ENCODE assay signal across 15 mouse cellular contexts in genomic region chr11:109758616-109759215, GRCm38 (mm10). TPM values are rescaled to one million over a fixed set of nuclear protein-coding genes. Genes with fewer than 3 reads are reported as not detected.
DNase-seq lines count a peak whose midpoint lies in the region.
"Had no signal": no experiment of that assay in that cellular context is flagged by ENCODE, and none has a peak within 500 bp of the region (broad histone marks: within the 10 kb centered on the region; RNA-seq: fewer than 3 reads in every experiment).

No protein-coding gene starts in this region.

- peak; percentile 19 for DNase-seq in heart, adult 8-10 months (ENCODE audit: low spot score)
- no peak for DNase-seq in heart, postnatal 25 days (ENCODE audit: low spot score)
- peak; percentile 23 for DNase-seq in lung, postnatal 25 days (ENCODE audit: low spot score)
- DNase-seq in lung, postnatal 14 days = no peak
- DNase-seq in gonadal fat pad, adult 2 months (ENCODE audit: low read depth) = peak; percentile 37
- DNase-seq in spleen, postnatal 4 days (ENCODE audit: low spot score in 2 of 2) = no peak
- DNase-seq in midbrain, embryonic 10.5 days (ENCODE audit: low spot score) = no peak
- DNase-seq: right cerebral cortex, postnatal 25 days; thymus, adult 18-20 months had no signal

- no peak overlapping the region for H3K27ac ChIP-seq in midbrain, embryonic 10.5 days (replicated peaks)
- H3K27ac ChIP-seq: embryonic facial prominence, embryonic 15.5 days; hindbrain, postnatal 0 days; layer of hippocampus, adult 2 months; limb, embryonic 15.5 days; midbrain, embryonic 12.5 days had no signal

- peaks cover 5% of the 10 kb centered on the region; the same call in 1 of the 2 replicates for H3K4me1 ChIP-seq in midbrain, embryonic 10.5 days
- H3K4me1 ChIP-seq: embryonic facial prominence, embryonic 15.5 days; limb, embryonic 15.5 days; midbrain, embryonic 12.5 days had no signal

- WGBS in midbrain, embryonic 10.5 days = 92% methylated on average over 2 of the region's 2 CpGs

- H3K9me3 ChIP-seq in midbrain, embryonic 10.5 days (replicated peaks) = no peaks in the 10 kb centered on the region
- H3K9me3 ChIP-seq: embryonic facial prominence, embryonic 15.5 days; limb, embryonic 15.5 days; midbrain, embryonic 12.5 days had no signal

- H3K4me3 ChIP-seq in midbrain, embryonic 10.5 days = no peak overlapping the region
- H3K4me3 ChIP-seq: embryonic facial prominence, embryonic 15.5 days; layer of hippocampus, adult 2 months; limb, embryonic 15.5 days; midbrain, embryonic 12.5 days; myocyte had no signal

- no peaks in the 10 kb centered on the region for H3K36me3 ChIP-seq in midbrain, embryonic 10.5 days
- H3K36me3 ChIP-seq: embryonic facial prominence, embryonic 15.5 days; limb, embryonic 15.5 days; midbrain, embryonic 12.5 days had no signal

- intact Hi-C loops in heart, postnatal 25 days (cut with DNase I) = no loop called here

- no peaks in the 10 kb centered on the region for H3K27me3 ChIP-seq in midbrain, embryonic 10.5 days (ENCODE audit: low read depth, poor library complexity, severe bottlenecking)
- H3K27me3 ChIP-seq: embryonic facial prominence, embryonic 15.5 days; limb, embryonic 15.5 days; midbrain, embryonic 12.5 days had no signal

RNA-seq across cellular contexts. Expression of gene Fam20a, which starts 36.6 kb away (rescaled TPM):
- total RNA-seq in heart, adult 8-10 months (2022) = 1 to 10 TPM; 5.4 to 7.7 (median 5.9) TPM
- 1 to 10 TPM; 4.3 to 4.9 TPM for total RNA-seq in heart, postnatal 25 days (2021)
- 6.2 and 7.4 TPM in 2 replicates for polyA plus RNA-seq in gonadal fat pad, adult 2 months (2012; rRNA removed)
- 1.4 and 2.3 TPM in 2 replicates for polyA plus RNA-seq in midbrain, embryonic 10.5 days (2016; fragmentation: Nextera tagmentation; extraction: Ambion mirVana)

Comparison
In these comparisons a context has a peak if more than half of its experiments do, and no peak if none do; other contexts are left out.
1. DNase-seq: peak in heart, adult 8-10 months (single experiment), lung, postnatal 25 days (single experiment) and gonadal fat pad, adult 2 months (single experiment); none in heart, postnatal 25 days (single experiment), lung, postnatal 14 days (single experiment), spleen, postnatal 4 days (0 of 2) and midbrain, embryonic 10.5 days (single experiment).